Mouse (Mus musculus) left cerebral cortex, postnatal 25 days (tissue): ENCODE results near the gene Ptgis. TPM values are rescaled to one million over a fixed set of nuclear protein-coding genes. Genes with fewer than 3 reads are reported as not detected.

Experiments used
- DNase-seq, 2 experiments: peaks; one replicate each; pipeline ENCODE4 v3.0.0; 2022; ENCODE audit warnings: low spot score in 2 of 2, mixed read lengths in 1 of 2
- intact Hi-C: fragments of 180-260 bp; cut with DNase I; formaldehyde crosslinking; loops from one replicate; pipeline ENCODE4 v1.15.1; 2025
- total RNA-seq, 2 experiments: library from RNA; stranded (reverse); gene quantifications; 2 replicates each; pipeline ENCODE4 v1.2.3; 2021

Ptgis gene
- total RNA-seq, 2 experiments from 2014 or later, result 1.6 to 2.7 TPM

DNA sequence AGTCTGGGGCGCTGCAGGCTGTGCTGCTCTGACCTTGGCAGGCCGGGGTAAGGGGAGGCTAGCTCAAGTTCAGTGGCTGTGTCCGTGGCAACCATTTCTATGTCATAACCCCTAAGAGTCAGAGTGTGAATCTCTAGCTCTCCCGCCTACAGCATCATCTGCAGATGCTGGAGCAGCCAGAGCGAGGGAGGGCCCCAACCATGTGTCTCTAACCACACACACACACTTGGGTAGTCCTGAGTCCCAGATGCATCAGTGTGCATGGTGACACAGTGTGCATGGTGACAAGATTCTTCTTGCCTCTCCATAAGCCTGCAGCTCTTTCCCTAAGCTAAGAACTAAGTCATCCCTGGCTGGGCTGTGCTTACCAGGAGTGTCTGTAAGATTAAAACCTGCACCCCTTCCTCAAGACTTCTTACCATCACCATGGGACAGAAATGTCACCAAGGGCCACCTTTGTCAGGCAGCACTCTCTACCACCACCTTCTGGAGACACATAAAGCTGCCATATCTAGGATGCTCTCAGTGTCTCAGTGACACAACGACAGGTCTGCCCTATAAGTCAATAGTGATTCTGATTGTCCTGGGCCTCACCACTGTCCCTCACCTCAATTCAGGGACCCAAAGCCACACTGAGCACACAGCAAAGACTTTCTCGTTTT, 36.8 kb downstream of the Ptgis start:
- intact Hi-C loops, result loop anchor here (5.0 kb wide), 1 partner anchor 131 kb away; no protein-coding TSS in a partner anchor
- DNase-seq, result peak in 1 of 2 experiments; percentile 63

DNA sequence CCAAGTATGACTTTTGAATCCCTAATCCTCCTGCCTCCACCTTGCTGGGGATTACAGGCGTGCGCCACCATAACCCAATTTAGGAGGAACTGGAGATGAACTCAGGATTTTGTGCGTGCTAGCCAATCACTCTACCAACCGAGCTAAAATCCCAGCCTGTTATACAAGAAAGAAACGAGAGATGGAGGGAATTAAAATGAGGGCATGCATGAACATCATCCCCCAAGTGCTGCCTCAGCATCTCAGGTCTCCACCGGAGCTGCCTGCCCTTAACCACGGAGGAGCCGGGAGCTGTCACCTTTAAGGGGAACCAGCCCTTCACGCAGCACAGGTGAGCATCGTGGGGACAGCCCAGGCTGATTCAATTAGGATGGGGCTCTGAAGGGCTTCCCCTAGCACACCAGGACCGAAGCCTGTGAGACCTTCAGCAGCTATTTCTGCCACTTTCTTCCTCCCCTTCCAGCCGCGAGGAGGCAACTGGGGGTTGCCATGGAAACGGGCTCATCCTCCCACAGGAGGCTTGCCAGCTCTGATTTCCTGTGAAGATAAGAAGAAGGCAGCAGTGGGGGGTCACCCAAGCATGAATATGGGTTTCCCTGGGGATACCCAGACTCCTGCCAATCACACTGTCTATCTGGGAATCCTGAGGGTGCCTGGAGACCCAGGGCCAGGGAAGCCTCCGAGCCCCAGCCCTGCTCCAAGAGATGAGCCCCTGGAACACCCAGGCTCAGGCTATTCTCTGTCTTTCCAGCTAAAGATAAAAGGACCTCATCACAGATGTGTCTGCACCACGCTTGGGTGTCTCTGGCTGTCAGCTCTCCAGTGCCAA, 38.7 kb downstream of the Ptgis start:
- intact Hi-C loops, result loop anchor here (5.0 kb wide), 1 partner anchor 129 kb away; no protein-coding TSS in a partner anchor

DNA sequence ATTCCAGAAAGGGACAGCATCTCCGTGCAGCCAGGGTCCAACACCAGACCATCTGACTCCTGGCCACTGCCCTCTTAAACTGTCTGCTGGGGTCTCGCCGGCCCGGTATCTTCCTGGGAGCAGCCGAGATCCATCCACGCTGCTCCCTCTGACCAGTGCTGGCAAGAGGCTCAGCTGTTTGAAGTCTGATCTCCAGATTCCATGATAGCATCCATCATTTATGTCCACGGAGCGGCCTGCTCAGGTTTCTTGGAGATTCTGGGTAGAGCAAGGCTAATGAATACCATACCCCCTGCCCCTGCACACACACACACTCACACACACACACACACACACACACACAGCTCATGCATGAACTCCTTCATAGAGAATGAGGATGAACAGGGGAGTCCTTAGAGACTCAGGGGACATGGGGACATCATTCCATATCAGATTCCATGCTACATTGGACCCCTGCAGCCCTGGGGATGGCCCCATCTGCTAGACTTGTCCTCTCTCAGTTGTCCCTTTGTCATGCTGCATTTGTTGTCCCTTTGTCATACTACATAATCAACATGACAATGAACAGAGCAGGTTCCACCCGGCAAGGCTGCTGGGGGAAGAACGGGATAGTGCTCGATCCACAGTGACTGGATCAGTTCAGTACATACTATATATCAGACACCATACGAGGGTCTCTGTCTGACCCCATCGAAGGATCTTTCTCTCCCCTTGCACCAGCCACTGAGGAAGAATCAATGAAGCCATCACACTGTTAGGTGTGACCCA, 41.6 kb downstream of the Ptgis start:
- intact Hi-C loops, result loop anchor here (10.0 kb wide), 1 partner anchor 294 kb away; the partner anchor contains the start of gene Cse1l

More for the DNA sequence above, 38.7 kb downstream of the Ptgis start:
- peak; percentile 91 to 97 for DNase-seq

DNA sequence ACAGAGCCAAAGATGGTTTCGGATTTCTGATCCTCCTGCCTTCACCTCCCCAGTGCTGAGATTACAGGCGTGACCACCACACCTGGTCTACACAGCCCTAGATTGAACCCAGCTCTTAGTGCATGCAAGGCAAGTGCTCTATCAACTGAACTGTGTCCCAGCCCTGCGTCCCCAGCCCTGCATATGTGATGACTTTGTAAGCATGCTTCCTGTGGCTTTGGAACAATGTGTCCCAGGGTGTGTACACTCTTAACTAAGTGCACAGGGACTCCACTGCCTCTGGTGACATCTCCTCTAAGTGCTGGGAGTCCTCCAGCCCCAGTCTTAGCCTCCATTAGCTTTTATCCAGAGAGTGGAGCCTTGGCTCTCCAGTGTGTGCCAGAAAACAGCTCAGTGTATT, 47.0 kb downstream of the Ptgis start:
- no peak for DNase-seq
- intact Hi-C loops, result loop anchor here (10.0 kb wide), 1 partner anchor 289 kb away; the partner anchor contains the start of gene Cse1l

More for the DNA sequence above, 41.6 kb downstream of the Ptgis start:
- no peak for DNase-seq

DNA sequence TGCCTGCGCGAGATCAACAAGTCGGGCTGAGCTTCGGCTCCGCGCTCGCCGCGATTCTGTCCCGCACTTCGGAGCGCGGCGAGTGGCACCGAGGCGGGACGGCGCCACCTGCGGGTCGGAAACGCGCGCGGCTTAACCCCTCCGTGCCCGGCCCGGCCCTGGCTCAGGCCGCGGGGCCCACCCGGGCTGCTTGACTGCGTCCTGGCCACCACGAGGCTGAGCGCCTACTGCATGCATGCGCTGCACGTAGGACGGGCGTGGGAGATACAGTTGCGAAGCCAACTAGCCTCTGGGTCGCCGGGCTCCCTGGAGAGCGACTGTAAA, 50.4 kb downstream of the Ptgis start, which contains the start of gene Kcnb1:
Gene Kcnb1, minus strand, starts transcription at position 80 of the 324 bp plus-strand sequence.
- peak; percentile 86 to 89 for DNase-seq
- intact Hi-C loops, result loop anchor here (1.0 to 10.0 kb wide), 2 partner anchors 118 to 285 kb away; partner anchors contain the start of gene Cse1l

DNA sequence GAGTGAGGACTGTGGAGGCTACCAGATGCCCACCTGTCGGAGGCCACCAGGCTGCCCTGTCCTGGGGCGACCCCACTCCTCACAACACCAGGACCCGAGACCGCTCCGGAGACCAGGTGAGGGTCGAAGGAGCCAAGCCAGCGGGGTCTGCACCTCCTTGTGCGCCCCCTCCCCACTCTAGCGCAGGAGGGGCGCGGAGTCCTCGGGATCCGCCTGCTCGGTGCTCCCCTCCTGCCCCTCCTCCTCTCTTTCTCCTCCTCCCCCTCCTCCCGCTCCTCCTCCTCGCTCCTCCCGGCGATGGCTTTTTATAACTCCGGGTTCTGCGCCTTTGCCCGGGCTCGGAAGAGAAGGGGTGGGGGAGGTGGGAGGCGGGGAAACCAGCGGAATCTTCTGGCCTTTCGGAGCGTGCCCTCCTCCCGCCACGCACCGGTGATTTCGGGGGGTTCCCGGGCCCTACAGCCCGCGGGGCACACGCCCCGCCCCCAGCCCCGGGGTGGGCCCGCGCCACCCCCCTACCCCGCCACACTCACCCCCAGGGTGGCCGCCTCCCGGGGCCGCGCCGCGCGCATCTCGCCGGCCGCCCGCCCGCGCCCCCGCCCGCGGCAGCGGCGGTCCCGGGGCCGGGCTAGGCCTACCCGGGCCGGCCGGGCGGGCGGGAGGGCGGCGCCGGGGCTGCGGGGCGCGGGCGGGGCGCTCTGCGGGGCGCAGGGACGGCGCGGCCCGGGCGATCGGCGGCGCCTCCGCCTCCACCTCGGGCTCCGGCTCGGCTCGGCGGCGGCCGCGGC, 50.9 kb downstream of the Ptgis start:
- intact Hi-C loops, result loop anchor here (1.0 to 10.0 kb wide), 5 partner anchors 37 to 285 kb away; partner anchors contain the start of gene Cse1l
- DNase-seq, result peak in 1 of 2 experiments; percentile 68

DNA sequence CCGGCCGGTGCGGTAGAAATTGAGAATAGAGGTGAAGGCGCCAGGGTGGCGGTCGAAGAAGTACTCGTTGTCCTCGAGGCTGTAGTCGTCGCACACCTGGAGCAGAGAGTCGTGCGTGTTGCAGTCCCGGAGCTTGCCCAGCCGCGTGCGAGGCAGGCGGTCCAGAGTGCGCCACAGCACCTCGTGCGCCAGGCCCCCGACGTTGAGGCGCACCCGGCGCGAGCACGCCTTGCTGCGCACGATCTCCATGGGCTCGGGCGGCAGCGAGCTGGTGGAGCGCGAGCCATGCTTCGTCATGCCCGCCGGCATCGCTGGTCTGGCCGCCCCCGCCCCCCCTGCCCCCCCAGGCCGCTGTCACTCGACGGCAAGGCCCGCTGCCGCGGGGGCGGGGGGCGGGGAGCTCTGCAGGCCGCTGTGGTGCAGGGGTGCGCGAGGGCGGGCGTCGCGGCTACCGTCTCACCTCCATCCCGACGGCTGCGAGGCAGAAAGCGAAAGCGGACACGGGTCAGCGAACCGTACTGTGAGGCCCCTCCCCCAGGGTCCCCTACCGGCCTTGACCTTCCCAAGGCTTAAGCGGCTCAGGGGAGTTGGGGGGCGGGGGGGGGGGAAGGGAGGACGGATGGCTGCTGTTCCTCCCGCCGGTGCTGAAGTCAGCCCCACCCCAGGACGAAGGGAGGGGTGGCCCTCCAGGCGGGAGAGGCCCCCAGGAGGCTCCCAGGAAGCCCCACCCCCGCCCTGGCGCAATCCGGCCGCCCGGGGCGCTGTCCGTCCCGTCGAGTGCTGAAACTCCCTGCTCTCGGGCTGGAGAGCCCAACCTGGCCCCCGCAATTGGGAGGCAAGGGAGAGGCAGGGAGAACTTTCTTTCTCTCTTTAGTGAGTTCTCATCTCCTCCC, 51.8 kb downstream of the Ptgis start:
- peak in 1 of 2 experiments; percentile 61 for DNase-seq
- intact Hi-C loops, result loop anchor here (1.0 to 10.0 kb wide), 3 partner anchors 36 to 76 kb away; no protein-coding TSS in a partner anchor

DNA sequence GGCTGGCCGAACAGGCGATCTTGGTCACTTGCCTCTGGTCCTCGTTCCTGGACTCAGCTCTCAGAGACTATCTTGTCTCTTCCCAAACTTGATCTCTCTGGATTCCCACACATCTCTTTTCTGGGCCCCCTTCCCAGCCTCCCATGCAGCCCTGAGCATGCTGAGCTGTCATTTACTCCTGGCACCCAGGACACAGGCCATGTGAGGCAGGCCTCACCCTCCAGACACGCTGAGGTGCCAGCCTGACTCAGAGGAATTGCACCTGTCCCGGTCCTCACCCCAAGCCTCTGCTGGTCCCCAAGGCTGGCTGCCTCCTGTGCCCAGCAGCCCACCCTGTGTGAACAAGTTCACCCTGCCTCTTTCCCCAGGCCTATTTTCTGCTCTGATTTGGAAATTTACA, 53.3 kb downstream of the Ptgis start:
- DNase-seq, result peak in 1 of 2 experiments; percentile 60
- intact Hi-C loops, result loop anchor here (5.0 to 10.0 kb wide), 2 partner anchors 35 to 52 kb away; no protein-coding TSS in a partner anchor

DNA sequence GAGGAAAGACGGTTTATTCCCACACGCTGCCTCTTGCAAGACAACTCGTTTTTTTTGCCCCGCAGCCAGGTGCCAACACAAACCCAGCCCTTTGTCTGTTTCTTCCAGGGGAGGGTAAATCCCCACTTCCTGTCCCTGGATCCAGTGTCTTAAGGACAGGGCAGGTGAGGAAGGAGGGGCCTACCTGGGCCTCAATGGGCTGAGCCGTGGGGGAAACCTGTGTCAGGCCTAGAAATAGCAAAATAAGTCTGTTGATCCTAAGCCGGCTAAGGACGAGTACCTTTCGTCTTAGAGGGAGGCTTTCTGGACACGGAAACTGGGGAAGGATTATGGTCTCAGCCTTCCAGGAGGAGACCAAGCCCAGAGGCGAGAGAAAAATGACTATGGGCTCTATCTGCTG, 53.9 kb downstream of the Ptgis start:
- DNase-seq, result no peak
- intact Hi-C loops, result loop anchor here (5.0 to 10.0 kb wide), 2 partner anchors 34 to 52 kb away; no protein-coding TSS in a partner anchor

DNA sequence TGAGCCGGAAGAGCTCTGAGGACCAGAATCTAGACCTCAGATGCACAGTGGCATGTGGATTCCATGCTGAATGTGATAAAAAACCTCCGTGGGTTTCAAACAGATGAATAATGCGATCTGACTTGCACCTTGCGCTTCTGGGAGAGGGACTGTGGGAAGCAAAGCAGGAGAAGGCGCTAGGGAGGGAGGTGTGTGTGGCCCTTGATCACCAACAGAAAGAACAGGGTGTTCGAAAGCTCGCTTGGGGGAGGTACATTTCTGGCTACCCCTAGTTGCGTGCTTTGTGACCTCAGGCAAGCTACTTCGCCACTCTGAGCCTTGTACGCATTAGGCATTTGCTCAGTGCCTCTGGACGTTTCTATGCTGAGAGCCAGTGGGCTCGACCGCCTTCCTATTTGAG, 54.4 kb downstream of the Ptgis start:
- intact Hi-C loops, result loop anchor here (5.0 to 10.0 kb wide), 2 partner anchors 34 to 51 kb away; no protein-coding TSS in a partner anchor

DNA sequence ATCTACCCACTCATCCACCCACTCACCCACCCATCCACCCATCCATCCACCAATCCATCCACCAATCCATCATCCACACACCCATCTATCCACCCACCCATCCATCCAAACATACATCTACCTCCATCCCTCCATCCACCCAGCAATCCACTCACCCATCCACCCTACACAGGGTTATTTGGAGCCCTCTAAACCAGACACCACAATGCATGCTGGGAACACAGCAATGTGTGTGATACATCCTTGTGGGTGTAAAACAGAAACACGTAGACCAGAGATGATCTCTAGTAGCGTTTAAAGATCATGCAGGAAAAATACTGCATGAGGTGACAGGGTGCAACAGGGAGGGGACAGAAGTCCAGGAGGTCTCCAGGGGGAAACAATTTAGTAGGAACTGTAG, 55.0 kb downstream of the Ptgis start:
- peak in 1 of 2 experiments; percentile 79 for DNase-seq
- intact Hi-C loops, result loop anchor here (5.0 to 10.0 kb wide), 2 partner anchors 33 to 51 kb away; no protein-coding TSS in a partner anchor

More for the DNA sequence above, 54.4 kb downstream of the Ptgis start:
- no peak for DNase-seq

DNA sequence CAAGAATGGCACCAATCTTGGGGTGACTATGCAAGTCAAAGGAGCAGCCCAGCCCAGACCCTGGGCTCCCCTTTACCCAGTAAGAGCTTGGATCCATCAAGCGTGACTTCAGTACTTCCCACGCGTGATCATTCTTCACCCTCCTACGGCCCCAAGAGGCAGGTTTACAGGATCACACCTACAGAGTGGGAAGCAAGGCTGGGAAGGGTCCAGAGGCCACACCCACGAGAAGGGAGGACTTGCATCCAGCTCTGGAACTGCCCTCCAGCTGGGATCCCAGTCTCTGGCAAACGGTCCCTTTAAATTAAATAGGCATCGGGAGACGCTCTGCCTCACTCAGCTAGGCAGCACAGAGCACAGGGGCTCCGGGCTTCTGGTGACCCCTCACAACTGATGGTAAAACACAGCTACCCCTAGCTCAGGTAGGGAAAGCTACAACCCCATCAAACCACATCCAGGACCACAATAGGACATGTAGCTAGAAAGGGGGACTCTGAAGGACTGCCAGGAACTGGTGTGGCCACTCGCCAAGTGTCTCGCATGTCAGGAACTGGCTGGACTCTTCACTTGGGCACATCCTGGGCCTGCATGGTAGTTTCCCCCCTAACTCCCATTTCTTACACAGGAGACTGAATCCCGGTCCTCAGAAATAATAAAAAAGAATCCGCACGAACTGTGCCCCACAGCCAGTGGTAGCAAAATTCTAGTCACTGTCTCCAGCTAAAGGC, 58.6 kb downstream of the Ptgis start:
- intact Hi-C loops, result loop anchor here (10.0 kb wide), 1 partner anchor 47 kb away; no protein-coding TSS in a partner anchor

DNA sequence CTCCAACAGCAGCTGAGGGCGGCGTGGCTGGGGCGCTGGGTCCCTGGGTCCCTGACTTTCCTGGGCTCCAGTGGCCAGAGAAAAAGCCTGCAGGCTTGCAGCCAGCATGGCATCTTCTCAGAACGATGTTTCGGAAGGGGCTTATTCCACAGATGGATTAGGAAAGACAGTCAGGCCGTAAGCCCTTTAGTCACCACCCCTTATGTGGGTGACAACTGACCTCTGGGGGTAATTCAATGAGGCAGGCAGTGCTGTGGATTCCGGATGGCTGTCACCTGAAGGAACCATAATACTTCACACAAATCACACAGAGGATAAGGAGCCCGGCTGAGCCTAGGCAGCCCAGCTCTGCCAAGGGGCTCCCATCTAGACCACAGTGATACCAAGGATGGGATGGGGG, 59.3 kb downstream of the Ptgis start:
- DNase-seq, result no peak
- intact Hi-C loops, result loop anchor here (10.0 kb wide), 1 partner anchor 46 kb away; no protein-coding TSS in a partner anchor

More for the DNA sequence above, 58.6 kb downstream of the Ptgis start:
- DNase-seq, result no peak

DNA sequence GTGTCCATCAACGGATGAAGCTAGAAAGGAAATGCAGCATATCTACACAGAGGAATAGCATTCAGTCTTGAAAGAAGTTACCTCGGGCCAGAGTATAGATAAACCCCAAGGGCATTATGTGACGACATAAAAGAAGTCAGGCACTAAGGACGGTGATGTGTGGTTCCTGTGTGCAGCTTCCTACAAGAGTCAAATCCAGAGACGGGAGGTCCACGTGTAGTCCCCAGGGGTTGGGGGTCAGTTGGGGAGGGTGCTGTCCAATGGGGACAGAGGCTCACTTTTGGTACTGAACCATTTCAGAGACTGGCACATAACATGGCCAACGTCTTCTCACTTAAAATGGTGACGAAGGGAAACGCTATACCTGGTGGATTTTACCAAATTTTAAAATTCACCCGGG, 61.1 kb downstream of the Ptgis start:
- no peak for DNase-seq
- intact Hi-C loops, result no loop called here

DNA sequence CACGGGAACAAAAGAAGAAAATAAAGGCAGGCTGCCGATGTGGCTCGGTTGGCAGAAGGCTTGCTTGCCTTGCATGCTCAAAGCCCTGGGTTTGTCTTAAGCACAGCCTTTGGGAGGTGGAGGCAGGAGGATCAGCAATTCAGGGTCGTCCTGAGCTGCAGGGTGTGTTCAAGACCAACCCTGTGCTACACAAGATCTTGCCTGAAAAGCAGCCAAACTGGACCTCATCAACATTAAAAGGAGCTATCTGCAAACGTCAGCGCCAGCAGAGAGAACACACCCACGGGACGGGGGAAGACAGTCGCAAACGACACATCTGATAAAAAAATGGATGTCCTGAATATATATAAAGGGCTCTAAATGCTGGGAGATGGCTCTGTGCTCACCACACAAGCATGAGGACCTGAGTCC, 63.2 kb downstream of the Ptgis start:
- intact Hi-C loops, result no loop called here
- peak; percentile 64 to 94 for DNase-seq

DNA sequence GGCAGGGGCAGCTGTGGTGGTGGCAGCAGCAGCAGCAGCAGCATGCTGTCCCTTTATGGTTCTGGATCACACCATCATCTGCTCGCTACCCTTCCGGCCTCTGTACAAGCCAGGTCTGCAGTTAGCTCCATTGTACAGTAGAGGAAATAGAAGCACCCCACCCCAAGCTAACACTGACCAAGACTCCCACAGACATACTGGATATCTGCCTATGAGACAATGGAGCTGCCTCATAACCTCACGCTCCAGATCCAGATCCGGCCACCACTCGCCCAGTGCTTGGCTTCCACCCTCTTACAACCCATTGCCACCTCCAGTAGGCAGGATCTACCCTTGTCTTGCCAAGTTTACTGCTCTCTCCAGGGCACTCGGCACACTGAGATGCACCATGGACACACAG, 65.1 kb downstream of the Ptgis start:
- no peak for DNase-seq
- intact Hi-C loops, result no loop called here
